In the genomic region with DNA sequence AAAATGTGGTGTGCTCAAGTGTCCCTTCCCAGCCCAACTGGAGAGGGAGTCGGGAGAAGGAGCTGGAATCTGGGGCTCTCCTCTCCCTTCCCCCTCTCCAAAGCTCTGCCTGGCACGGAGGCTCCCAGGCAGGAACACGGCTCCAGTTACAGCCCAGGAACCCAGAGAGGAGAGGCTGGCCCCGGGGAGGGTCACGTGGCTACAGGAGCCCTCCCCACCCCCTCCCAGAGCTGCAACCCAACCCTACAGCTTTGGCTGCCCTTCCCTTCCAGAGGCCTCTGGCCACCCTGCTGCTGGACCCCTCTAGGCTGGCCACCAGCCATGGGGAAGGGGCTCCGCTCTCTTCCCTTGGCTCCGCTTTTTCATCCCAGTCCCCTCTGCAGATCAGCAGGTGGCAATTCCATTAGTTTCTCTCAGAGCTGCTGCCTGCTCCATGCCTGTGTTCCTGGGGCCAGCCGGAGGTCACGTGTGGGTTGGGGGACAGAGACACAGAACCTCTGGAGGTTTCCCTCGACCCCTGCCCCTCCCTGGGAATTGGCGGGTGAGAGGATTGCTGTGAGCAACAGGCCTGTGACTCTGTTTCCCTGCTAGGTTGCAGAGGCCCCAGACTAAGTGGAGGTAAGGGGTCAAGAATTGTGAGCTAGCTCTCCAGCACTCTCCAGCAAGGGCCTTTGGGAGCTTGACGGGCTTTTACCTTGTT, we compare ENCODE assay signal across 9 mouse cellular contexts. TPM values are rescaled to one million over a fixed set of nuclear protein-coding genes. Genes with fewer than 3 reads are reported as not detected.
DNase-seq lines count a peak whose midpoint lies in the region; ATAC-seq and TF ChIP-seq lines count a peak whose summit lies in the region.
"Had no signal": no experiment of that assay in that cellular context is flagged by ENCODE, and none has a peak within 500 bp of the region (broad histone marks: within the 10 kb centered on the region; RNA-seq: fewer than 3 reads in every experiment).

No protein-coding gene starts in this region.

- intact Hi-C loops in left cerebral cortex, postnatal 4 days (cut with DNase I), result loop anchor here (5.0 kb wide), 1 partner anchor 173 kb away; no protein-coding TSS in a partner anchor

- no peaks in the 10 kb centered on the region for H3K9me3 ChIP-seq in heart, embryonic 14.5 days (ENCODE audit: control insufficient read depth, low read length)
- no peaks in the 10 kb centered on the region for H3K9me3 ChIP-seq in lung, embryonic 15.5 days
- H3K9me3 ChIP-seq: liver, embryonic 13.5 days had no signal

- TF ChIP-seq CTCF in lung, adult 2 months (IDR thresholded peaks at IDR 0.05; ENCODE audit: insufficient read depth, low read length), result no peak

- peaks cover 6% of the 10 kb centered on the region for H3K4me1 ChIP-seq in lung, adult 2 months (ENCODE audit: control insufficient read depth, insufficient read depth, low read length)
- H3K4me1 ChIP-seq in heart, embryonic 14.5 days (ENCODE audit: control insufficient read depth in 2 of 2, insufficient read depth in 2 of 2, low read length in 2 of 2), result peaks cover 17 to 41% of the 10 kb centered on the region in 2 experiments; a peak in 3 of 4 replicates
- H3K4me1 ChIP-seq in lung, embryonic 15.5 days, result peaks cover 67% of the 10 kb centered on the region

- H3K36me3 ChIP-seq in heart, embryonic 14.5 days (ENCODE audit: control insufficient read depth, insufficient read depth, low read length), result no peaks in the 10 kb centered on the region
- H3K36me3 ChIP-seq in lung, embryonic 15.5 days, result no peaks in the 10 kb centered on the region
- H3K36me3 ChIP-seq: liver, embryonic 13.5 days had no signal

- 0 out of 2 replicates have a peak, but pooled peaks have one; percentile 29 for ATAC-seq in heart, embryonic 14.5 days (ENCODE audit: insufficient number of reproducible peaks, insufficient read depth, low FRiP score, low read depth)
- ATAC-seq in lung, embryonic 15.5 days (ENCODE audit: borderline replicate concordance, extremely low read depth, low FRiP score, low TSS enrichment), result peak; percentile 57; the same call in 1 of the 2 replicates

- peak overlapping the region in 1 of 2 experiments; percentile 42; a peak in 2 of 4 replicates for H3K27ac ChIP-seq in heart, embryonic 14.5 days (replicated peaks in 1 of 2; ENCODE audit: control insufficient read depth in 1 of 2, insufficient read depth in 1 of 2, low read depth in 2 of 2, low read length in 2 of 2)
- H3K27ac ChIP-seq in lung, embryonic 15.5 days, result peak overlapping the region; percentile 70
- H3K27ac ChIP-seq: liver, embryonic 13.5 days had no signal

- peaks cover 52% of the 10 kb centered on the region for H3K27me3 ChIP-seq in heart, embryonic 14.5 days (ENCODE audit: control insufficient read depth, insufficient read depth, low read length)
- peaks cover 76% of the 10 kb centered on the region for H3K27me3 ChIP-seq in lung, embryonic 15.5 days

- H3K4me2 ChIP-seq in heart, embryonic 14.5 days (ENCODE audit: low read length), result peak overlapping the region; percentile 95
- peak overlapping the region; percentile 38 for H3K4me2 ChIP-seq in lung, embryonic 15.5 days
- H3K4me2 ChIP-seq: liver, embryonic 13.5 days had no signal

- no peak for TF ChIP-seq POLR2A in lung, adult 2 months (IDR thresholded peaks at IDR 0.05; ENCODE audit: borderline replicate concordance, extremely low read depth, low read depth, low read length)

- DNase-seq in lung, adult 18-20 months, result peak; percentile 71 to 75
- DNase-seq in lung, adult 2 months, result no peak
- DNase-seq in embryo, embryonic 9.5 days (ENCODE audit: extremely low spot score), result peak; percentile 78
- DNase-seq in left cerebral cortex, postnatal 4 days, result no peak
- no peak for DNase-seq in thymus, adult 18-20 months
- DNase-seq in layer of hippocampus, postnatal 25 days (ENCODE audit: extremely low spot score in 1 of 2, low spot score in 1 of 2), result no peak
- DNase-seq: liver, embryonic 13.5 days had no signal

- peak overlapping the region; percentile 32; the same call in 1 of the 2 replicates for H3K9ac ChIP-seq in heart, embryonic 14.5 days (ENCODE audit: low read length)
- 0 out of 2 replicates have a peak overlapping the region, but pooled peaks have one; percentile 1 for H3K9ac ChIP-seq in lung, embryonic 15.5 days
- H3K9ac ChIP-seq: liver, embryonic 13.5 days had no signal

- 29% methylated on average over 12 of the region's 12 CpGs for WGBS in lung, adult 2 months
- 18% methylated on average over 11 of the region's 12 CpGs for WGBS in heart, embryonic 14.5 days
- 12% methylated on average over 12 of the region's 12 CpGs for WGBS in lung, embryonic 15.5 days

- no peak overlapping the region for H3K4me3 ChIP-seq in lung, adult 2 months (replicated peaks; ENCODE audit: extremely low read depth, low read depth, low read length)
- no peak overlapping the region for H3K4me3 ChIP-seq in heart, embryonic 14.5 days (ENCODE audit: control insufficient read depth in 1 of 2, insufficient read depth in 1 of 2, low read depth in 1 of 2, low read length in 2 of 2)
- 0 out of 2 replicates have a peak overlapping the region, but pooled peaks have one; percentile 7 for H3K4me3 ChIP-seq in lung, embryonic 15.5 days
- H3K4me3 ChIP-seq: liver, embryonic 13.5 days had no signal

RNA-seq across cellular contexts. Expression of gene Wnt9a, which starts 2.5 kb away (rescaled TPM):
- 6.9 and 7.8 TPM in 2 replicates for polyA plus RNA-seq in lung, adult 2 months (2012; rRNA removed)
- polyA plus RNA-seq in heart, embryonic 14.5 days (2014; fragmentation: Nextera tagmentation; extraction: Ambion mirVana), result 0.97 and 1.2 TPM in 2 replicates
- polyA plus RNA-seq in lung, embryonic 15.5 days (2015; fragmentation: Nextera tagmentation; extraction: Ambion mirVana), result 3.0 and 3.1 TPM in 2 replicates
- total RNA-seq in left cerebral cortex, postnatal 4 days (2021), result 1 to 10 TPM; 3.4 to 4.3 TPM
- 1 to 10 TPM; 3.6 to 6.6 TPM for total RNA-seq in layer of hippocampus, postnatal 25 days (2021)

RNA-seq across cellular contexts. Expression of gene Wnt3a, which starts 18.7 kb away (rescaled TPM):
- 9.4 and 15.4 TPM in 2 replicates for polyA plus RNA-seq in lung, adult 2 months (2012; rRNA removed)
- not detected in 2 replicates for polyA plus RNA-seq in heart, embryonic 14.5 days (2014; fragmentation: Nextera tagmentation; extraction: Ambion mirVana)
- polyA plus RNA-seq in lung, embryonic 15.5 days (2015; fragmentation: Nextera tagmentation; extraction: Ambion mirVana), result 0.08 and 0.14 TPM in 2 replicates
- total RNA-seq in left cerebral cortex, postnatal 4 days (2021), result not detected
- total RNA-seq in layer of hippocampus, postnatal 25 days (2021), result under 1 TPM in 1 of 2 experiments, not detected in 1; 0.10 TPM
- polyA plus RNA-seq: liver, embryonic 13.5 days had no signal

Comparison
In these comparisons a context has a peak if more than half of its experiments do, and no peak if none do; other contexts are left out.
1. DNase-seq: peak in lung, adult 18-20 months (2 of 2) and embryo, embryonic 9.5 days (single experiment); none in lung, adult 2 months (single experiment), left cerebral cortex, postnatal 4 days (single experiment), thymus, adult 18-20 months (0 of 2) and layer of hippocampus, postnatal 25 days (0 of 2).